Mouse (Mus musculus) liver, embryonic 14.5 days (tissue): ENCODE results near the gene Traf3ip2. TPM values are rescaled to one million over a fixed set of nuclear protein-coding genes. Genes with fewer than 3 reads are reported as not detected.

ENCODE experiments used
- ATAC-seq: fragments of 200-750 bp; cut with Nextera tagmentation; 2 replicates; pipeline ENCODE4 v1.8.0; 2017; ENCODE audit warnings: moderate number of reproducible peaks, mild to moderate bottlenecking, moderate library complexity; ENCODE audit not compliant: insufficient read depth
- DNase-seq, 3 experiments: peaks; one replicate each; pipeline ENCODE4 v3.0.0-alpha.2; 2012 to 2013; ENCODE audit warnings: low read depth in 3 of 3, low spot score in 3 of 3
- H3K27ac ChIP-seq: fragments of 300-500 bp; sonication (generic); 2 replicates; pipeline ENCODE4 v1.5.1; 2014; ENCODE audit warnings: moderate library complexity, mild to moderate bottlenecking, control low read depth, inconsistent platforms
- H3K27me3 ChIP-seq: fragments of 300-500 bp; sonication (generic); 2 replicates; pipeline ENCODE4 v1.6.1; 2014; ENCODE audit warnings: mild to moderate bottlenecking, low read length, moderate library complexity; ENCODE audit not compliant: control insufficient read depth, insufficient read depth
- H3K36me3 ChIP-seq: fragments of 300-500 bp; sonication (generic); replicated peaks from 2 replicates; pipeline ENCODE4 v1.6.1; 2014; ENCODE audit warnings: low read depth; ENCODE audit not compliant: control insufficient read depth, insufficient read depth
- H3K4me1 ChIP-seq, 2 experiments: fragments of 200-500 bp in 1 of 2; fragments of 300-500 bp in 1 of 2; sonication (generic) in 1 of 2; replicated peaks; 2 replicates each; pipeline ENCODE4 v1.6.1; 2012 to 2014; ENCODE audit warnings: antibody characterized with exemption in 1 of 2, inconsistent platforms in 1 of 2, low read length in 1 of 2; ENCODE audit not compliant: control insufficient read depth in 2 of 2, insufficient read depth in 2 of 2
- H3K4me2 ChIP-seq: fragments of 300-500 bp; sonication (generic); 2 replicates; pipeline ENCODE4 v1.6.1; 2014; ENCODE audit warnings: low read depth, mild to moderate bottlenecking, control low read depth, moderate library complexity
- H3K4me3 ChIP-seq, 2 experiments: fragments of 200-500 bp in 1 of 2; fragments of 300-500 bp in 1 of 2; sonication (generic) in 1 of 2; 2 replicates each; pipeline ENCODE4 v1.5.1; 2012 to 2014; ENCODE audit warnings: low read depth in 2 of 2, low read length in 2 of 2, mild to moderate bottlenecking in 2 of 2, control low read depth in 1 of 2, inconsistent platforms in 1 of 2, moderate library complexity in 1 of 2; ENCODE audit not compliant: insufficient read depth in 1 of 2
- H3K9ac ChIP-seq: fragments of 300-500 bp; sonication (generic); replicated peaks from 2 replicates; pipeline ENCODE4 v1.6.1; 2014; ENCODE audit warnings: mild to moderate bottlenecking, control low read depth, moderate library complexity
- H3K9me3 ChIP-seq: fragments of 300-500 bp; sonication (generic); 2 replicates; pipeline ENCODE4 v1.6.1; 2016; ENCODE audit warnings: low read length, mixed read lengths; ENCODE audit not compliant: control insufficient read depth
- CTCF ChIP-seq: IDR thresholded peaks from 2 replicates; pipeline ENCODE4 v1.5.1; 2016; ENCODE audit warnings: antibody characterized with exemption, low read depth, control low read depth
- EP300 ChIP-seq: IDR thresholded peaks from 2 replicates; pipeline ENCODE4 v1.6.1; 2016; ENCODE audit warnings: antibody characterized with exemption, low read depth
- WGBS: fragments of 180-500 bp; shearing (Covaris S2); extraction: QIAGEN DNeasy Blood & Tissue Kit; methylation state at CpG from one replicate; pipeline ENCODE4 v1.1.7; 2014; ENCODE audit not compliant: insufficient replicate concordance; 5-methylcytosine and 5-hydroxymethylcytosine counted together
- polyA plus RNA-seq, 2 experiments: library from polyadenylated mRNA; depleted of rRNA in 1 of 2; stranded (reverse) in 1 of 2; unstranded in 1 of 2; fragments of >200 nt; fragmentation: Nextera tagmentation in 1 of 2; extraction: Ambion mirVana in 1 of 2; gene quantifications; 2 replicates each; pipeline versions ENCODE4 v1.2.1 to v1.2.3; 2012 to 2014

The Traf3ip2 gene
- polyA plus RNA-seq, 2 experiments: 1.2 to 1.3 TPM

DNA sequence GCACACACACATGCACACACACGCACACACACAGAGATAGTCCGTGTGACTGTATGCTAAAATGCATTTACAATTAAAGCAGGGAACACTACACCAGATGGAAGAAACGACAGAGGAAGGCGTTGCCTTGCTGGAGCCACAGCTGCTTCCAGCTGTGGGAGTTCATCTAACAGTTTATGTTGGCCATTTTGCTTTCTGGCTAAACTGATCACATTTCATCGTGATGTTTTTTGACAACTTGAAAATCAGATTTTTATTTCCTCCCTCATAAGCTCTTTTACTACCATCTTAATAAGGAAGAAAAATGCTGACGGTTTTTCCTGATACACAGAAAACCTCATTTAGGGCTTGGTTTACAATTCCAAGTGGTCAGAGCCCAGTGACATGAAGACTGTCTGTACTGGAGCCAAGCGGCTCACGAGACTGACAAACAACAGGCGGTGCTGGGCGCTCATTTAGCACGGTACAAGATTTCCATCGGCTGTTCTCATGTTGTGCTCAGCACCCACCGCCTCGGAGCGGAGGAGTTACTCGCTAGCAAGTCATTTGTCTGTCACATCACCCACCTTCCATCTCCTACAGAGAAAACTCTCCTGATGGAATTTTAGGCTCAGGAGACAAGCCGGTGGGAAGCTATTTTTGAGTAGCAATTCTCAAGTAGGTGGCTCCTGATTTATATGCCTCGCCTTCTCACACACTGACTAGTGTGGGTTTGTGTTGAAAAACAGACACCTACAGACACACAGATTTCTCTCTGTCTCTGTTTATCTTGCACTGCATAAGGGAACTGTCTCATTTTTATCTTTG, 17.2 kb downstream of the Traf3ip2 start:
- Histone ChIP-seq H3K9ac (no peak overlapping the region), H3K4me1 (peaks cover 0 to 5% of the 10 kb centered on the region in 2 experiments; a peak in 1 of 4 replicates), H3K27me3 (no peaks in the 10 kb centered on the region), H3K4me3 (no peak overlapping the region), H3K27ac (no peak overlapping the region), H3K4me2 (no peak overlapping the region), H3K36me3 (no peaks in the 10 kb centered on the region), H3K9me3 (no peaks in the 10 kb centered on the region)
- ATAC-seq (no peak), DNase-seq (no peak)
- TF ChIP-seq EP300 (no peak), CTCF (no peak)
- 72% methylated on average over 18 of the region's 18 CpGs for WGBS

DNA sequence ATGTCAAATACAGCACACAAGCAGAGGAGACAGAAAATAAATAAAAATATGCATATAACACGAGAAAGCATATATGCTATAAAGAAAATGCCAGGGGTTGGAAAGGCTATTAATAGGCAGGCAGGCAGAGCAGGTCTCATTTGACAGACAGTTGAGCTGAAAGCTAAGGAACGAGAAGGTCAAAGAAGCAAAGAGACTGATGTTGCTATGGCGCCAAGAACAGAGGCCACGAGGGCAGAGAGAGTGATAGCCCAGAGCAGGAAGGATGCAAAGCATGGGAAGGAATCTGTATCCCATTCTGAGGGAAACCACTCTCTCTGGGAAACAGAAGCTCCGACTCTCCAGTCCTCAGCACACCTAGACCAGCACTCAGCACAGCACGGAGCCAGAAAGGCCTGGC, 18.1 kb downstream of the Traf3ip2 start:
- H3K4me2 ChIP-seq: no peak overlapping the region
- H3K27ac ChIP-seq: no peak overlapping the region
- no peaks in the 10 kb centered on the region for H3K27me3 ChIP-seq
- ATAC-seq (no peak), DNase-seq (no peak)
- H3K4me1 ChIP-seq: no peaks in the 10 kb centered on the region
- TF ChIP-seq CTCF: no peak
- TF ChIP-seq EP300: no peak
- H3K4me3 ChIP-seq: no peak overlapping the region
- H3K9me3 ChIP-seq: no peaks in the 10 kb centered on the region
- WGBS: 64% methylated on average over 6 of the region's 6 CpGs
- no peaks in the 10 kb centered on the region for H3K36me3 ChIP-seq
- no peak overlapping the region for H3K9ac ChIP-seq

DNA sequence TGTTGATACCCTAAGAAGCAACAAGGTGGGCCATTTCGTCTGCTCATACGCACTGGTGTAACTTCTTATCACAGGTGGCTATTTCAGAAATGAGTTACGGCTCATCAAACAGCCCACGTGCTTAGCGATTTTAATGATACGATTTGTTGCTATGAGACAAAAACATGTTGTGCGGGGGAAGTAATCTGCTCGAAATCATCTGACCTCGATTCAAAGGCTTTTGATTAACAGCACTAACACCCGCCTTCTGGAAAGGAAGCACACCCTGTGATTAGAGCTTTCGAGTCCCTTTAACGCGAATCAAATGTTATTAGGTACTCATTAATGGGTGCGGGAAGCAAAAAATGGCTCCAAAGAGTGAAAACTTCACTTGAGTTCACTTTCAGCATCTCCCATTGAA, 18.9 kb downstream of the Traf3ip2 start:
- no peaks in the 10 kb centered on the region for H3K27me3 ChIP-seq
- no peaks in the 10 kb centered on the region for H3K36me3 ChIP-seq
- no peak overlapping the region for H3K4me3 ChIP-seq
- 75% methylated on average over 14 of the region's 14 CpGs for WGBS
- ATAC-seq: no peak
- TF ChIP-seq EP300 (no peak), CTCF (no peak)
- H3K27ac ChIP-seq: no peak overlapping the region
- no peaks in the 10 kb centered on the region for H3K4me1 ChIP-seq
- no peaks in the 10 kb centered on the region for H3K9me3 ChIP-seq
- no peak for DNase-seq
- H3K9ac ChIP-seq: no peak overlapping the region
- H3K4me2 ChIP-seq: no peak overlapping the region

DNA sequence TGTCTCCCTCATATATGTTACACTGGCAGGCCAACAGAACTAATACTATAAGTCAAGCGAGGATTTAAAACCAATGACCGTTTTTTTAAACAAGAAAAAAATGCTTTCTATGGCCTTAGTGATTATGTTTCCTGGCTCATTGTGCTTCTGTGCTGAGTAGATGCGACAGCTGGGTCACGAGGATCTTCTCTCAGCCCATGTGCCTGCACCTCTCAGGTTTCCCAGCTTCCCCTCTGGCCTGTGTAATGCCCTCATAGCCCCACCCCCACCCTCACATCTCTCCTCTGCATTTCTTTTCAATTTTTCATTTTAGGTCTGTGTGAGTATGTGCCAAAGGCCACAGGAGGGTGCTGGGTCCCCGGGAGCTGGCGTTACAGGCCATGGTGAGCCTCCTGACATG, 20.6 kb downstream of the Traf3ip2 start:
- no peaks in the 10 kb centered on the region for H3K36me3 ChIP-seq
- no peak for ATAC-seq
- H3K27me3 ChIP-seq: no peaks in the 10 kb centered on the region
- no peaks in the 10 kb centered on the region for H3K4me1 ChIP-seq
- H3K9ac ChIP-seq: no peak overlapping the region
- H3K27ac ChIP-seq: no peak overlapping the region
- WGBS: 66% methylated on average over 6 of the region's 6 CpGs
- no peak for DNase-seq
- no peak overlapping the region for H3K4me3 ChIP-seq
- TF ChIP-seq EP300 (no peak), CTCF (no peak)
- H3K4me2 ChIP-seq: no peak overlapping the region
- H3K9me3 ChIP-seq: no peaks in the 10 kb centered on the region

DNA sequence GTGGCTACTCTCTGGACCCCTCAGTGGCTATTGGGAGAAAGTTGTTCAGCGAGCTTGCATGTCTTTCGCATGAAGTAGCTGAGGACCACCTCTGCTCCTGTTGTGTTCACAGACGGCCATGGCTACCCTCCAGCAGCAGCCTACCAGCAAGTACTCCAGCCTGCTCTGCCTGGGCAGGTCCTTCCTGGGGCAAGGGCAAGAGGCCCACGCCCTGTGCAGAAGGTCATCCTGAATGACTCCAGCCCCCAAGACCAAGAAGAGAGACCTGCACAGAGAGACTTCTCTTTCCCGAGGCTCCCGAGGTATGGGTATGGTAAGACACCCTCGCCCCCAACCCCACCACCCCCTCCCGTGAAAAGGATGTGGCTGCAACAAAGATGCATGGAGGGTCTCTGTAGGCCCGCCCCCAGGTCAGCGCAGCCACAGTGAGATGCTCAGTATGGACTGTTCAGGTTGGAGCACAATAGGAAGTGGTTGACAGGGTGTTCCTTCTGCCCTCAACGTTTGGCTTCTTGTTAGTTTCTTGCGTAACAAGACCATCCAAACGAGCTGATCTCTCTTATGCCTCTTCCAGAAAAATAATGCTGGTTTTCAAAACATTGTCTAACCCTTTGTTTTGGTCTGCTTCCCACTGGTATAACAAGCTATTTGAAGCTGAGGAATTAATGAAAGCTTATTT, 21.8 kb downstream of the Traf3ip2 start:
- WGBS: 57% methylated on average over 13 of the region's 13 CpGs
- ATAC-seq: no peak

More for the DNA sequence above, 21.8 kb downstream of the Traf3ip2 start:
- H3K4me1 ChIP-seq: no peaks in the 10 kb centered on the region
- H3K9ac ChIP-seq: no peak overlapping the region
- TF ChIP-seq EP300 (no peak), CTCF (no peak)
- no peaks in the 10 kb centered on the region for H3K36me3 ChIP-seq
- no peak for DNase-seq
- H3K4me3 ChIP-seq: no peak overlapping the region
- no peak overlapping the region for H3K27ac ChIP-seq
- H3K4me2 ChIP-seq: no peak overlapping the region
- H3K9me3 ChIP-seq: no peaks in the 10 kb centered on the region
- H3K27me3 ChIP-seq: no peaks in the 10 kb centered on the region
